Mouse (Mus musculus) adrenal gland, postnatal 10 days (tissue): Measurements from ENCODE around the gene Taf9b. TPM values are rescaled to one million over a fixed set of nuclear protein-coding genes. Genes with fewer than 3 reads are reported as not detected.
"Not testable (repeated sequence)": the region's sequence is repeated elsewhere in the genome, so short reads cannot be mapped to it uniquely, and the experiment has no call there.

Experiments used
- DNase-seq: peaks from one replicate; pipeline ENCODE4 v3.0.0; 2021; ENCODE audit warnings: mixed read lengths
- long read RNA-seq, 2 experiments: library from polyadenylated mRNA; stranded (forward); transcript quantifications; one replicate each; pipeline ENCODE4 v2.0.0; 2021
- total RNA-seq, 2 experiments: library from RNA; stranded (reverse); gene quantifications; 2 replicates each; pipeline ENCODE4 v1.2.3; 2021

The Taf9b gene
- 10 to 100 TPM; 12.2 to 15.5 TPM for total RNA-seq
- long read RNA-seq, experiment 1, transcript Taf9b-201 (7 exons, 2,633 nt), result major isoform, 15 of 22 reads
- long read RNA-seq, experiment 1, partial matches to known transcripts, result 2 of 22 reads
- long read RNA-seq, experiment 1, other reads (novel, unspliced or antisense), result 5 of 22 reads
- long read RNA-seq, experiment 2, transcript Taf9b-201 (7 exons, 2,633 nt), result major isoform, 17 of 22 reads
- long read RNA-seq, experiment 2, partial matches to known transcripts, result 2 of 22 reads
- long read RNA-seq, experiment 2, other reads (novel, unspliced or antisense), result 3 of 22 reads

GRCm38 (mm10) chrX:106221058-106221457 lies at the start of gene Taf9b:
TSS of gene Taf9b (minus strand) at chrX:106221158.
- DNase-seq, result no peak

- no peak for DNase-seq
These were observed 34.3 kb upstream of the Taf9b start, which contains the start of gene Fnd3c2 for GRCm38 (mm10) chrX:106255276-106255675. TSS of gene Fnd3c2 (minus strand) at chrX:106255376.

GRCm38 (mm10) chrX:106219171-106220032 lies 1.6 kb downstream of the Taf9b start:
- DNase-seq, result peak; percentile 79

DNA sequence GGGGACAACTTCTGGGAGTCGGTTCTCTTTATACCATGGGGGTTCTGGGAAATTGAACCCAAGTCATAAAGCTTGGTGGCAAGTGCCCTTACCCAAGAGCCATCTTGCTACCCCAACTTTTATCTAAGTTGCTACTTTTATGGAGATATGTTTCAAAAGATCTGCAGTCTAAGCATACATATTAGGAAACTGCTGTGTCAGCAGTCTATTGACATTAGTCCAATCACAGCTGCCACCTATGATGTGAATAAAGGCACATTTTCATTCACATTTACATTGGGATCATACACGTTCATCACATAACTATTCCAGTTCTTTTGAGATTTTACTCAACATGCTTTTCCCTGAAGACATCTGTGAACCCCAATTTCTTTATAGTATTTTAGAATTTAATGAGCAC lies 11.9 kb downstream of the Taf9b start:
- no peak for DNase-seq

DNA sequence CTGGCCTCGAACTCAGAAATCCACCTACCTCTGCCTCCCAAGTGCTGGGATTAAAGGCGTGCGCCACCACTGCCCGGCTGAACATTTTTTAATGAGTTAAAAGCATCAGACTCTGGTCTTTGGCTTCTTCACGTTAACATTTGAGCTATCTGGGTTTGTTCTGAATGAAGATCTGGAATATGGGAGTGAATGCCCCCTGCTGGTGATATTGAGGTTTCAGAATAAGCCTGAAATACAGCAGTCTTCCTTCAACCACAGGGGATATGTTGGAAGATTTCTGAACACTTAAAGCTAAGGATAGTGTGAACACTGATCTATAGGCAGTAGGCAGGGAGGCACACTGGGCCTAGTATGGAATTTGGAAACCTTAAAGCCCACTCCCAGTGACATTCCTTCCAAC lies 22.1 kb downstream of the Taf9b start:
- no peak for DNase-seq

GRCm38 (mm10) chrX:106197308-106197707 lies 23.6 kb downstream of the Taf9b start:
- no peak for DNase-seq

DNA sequence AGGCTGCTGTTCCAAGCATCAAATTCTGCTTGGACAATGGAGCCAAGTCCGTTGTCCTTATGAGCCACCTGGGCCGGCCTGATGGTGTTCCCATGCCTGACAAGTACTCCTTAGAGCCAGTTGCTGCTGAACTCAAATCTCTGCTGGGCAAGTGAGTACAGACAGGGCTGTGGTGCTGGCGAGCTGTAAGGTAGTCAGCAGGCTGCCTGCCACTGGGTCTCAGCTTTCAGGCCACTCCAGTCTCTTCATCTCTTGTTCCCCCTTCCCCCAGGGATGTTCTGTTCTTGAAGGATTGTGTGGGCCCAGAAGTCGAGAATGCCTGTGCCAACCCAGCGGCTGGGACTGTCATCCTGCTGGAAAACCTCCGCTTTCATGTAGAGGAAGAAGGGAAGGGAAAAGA lies 26.6 kb downstream of the Taf9b start:
- not testable (repeated sequence) for DNase-seq

DNA sequence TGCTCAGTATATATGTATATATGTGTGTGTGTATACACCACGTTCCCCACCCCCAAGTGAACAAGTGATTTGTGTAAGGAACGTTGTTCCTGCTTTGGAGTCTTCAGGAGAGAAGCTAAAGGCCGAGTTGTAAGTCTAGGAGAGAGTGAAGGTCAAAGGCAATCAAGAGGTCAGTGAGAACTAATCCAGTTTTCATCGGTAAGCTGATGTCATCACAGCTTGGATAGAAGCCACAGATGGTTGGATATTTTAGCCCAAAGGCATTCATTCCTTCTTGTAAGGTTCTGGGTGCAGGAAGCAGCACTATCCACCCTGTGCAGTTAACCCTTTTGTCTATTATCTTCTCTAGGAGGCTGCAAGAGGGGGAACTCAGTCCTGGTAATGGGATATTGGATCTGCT lies 30.9 kb downstream of the Taf9b start:
- DNase-seq, result no peak

- no peak for DNase-seq
These were observed 31.6 kb downstream of the Taf9b start for GRCm38 (mm10) chrX:106189356-106189755.

- peak; percentile 42 for DNase-seq
These were observed 33.2 kb downstream of the Taf9b start for GRCm38 (mm10) chrX:106187737-106188136.

- DNase-seq, result peak; percentile 92
These were observed 34.0 kb downstream of the Taf9b start, which contains the start of gene Pgk1 for GRCm38 (mm10) chrX:106186713-106187649. TSS of gene Pgk1 (plus strand) at chrX:106187100.

DNA sequence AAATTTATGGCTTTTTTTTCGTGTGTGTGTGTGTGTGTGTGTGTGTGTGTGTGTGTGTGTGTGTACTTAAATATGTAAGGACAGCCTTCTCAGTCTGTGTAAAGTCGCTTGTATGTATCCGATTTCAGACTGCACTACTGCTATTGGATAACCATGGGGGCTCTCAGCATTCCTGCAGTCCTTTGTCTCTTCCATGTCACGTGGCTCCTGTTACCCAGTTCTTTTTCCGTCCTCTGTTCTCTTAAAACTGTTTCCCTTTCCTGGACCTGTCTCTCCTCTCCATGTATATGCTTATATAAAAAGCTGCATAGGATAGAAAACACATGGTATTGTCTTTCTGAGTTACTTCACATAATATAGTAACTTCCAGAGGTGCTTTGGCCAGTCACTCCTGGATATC lies 35.3 kb downstream of the Taf9b start:
- DNase-seq, result no peak

DNA sequence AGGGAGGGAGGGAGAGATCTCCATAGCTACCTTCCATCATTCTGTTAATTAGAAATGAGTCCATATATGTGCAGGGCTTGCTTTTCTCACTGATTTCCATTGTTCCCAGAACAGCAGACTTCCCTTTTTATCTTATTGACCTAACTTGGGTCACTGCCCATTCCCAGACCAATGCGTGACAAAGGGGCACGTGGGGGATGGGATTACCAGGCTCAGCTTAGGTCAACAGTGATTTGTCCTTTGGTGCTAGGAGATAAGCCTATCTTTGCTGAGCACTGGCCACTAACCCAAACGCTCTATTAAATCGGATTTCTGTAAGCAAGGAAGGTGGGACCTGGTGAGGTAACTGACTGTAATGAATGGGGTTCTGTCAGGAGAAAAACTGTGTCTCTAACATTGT lies 36.7 kb downstream of the Taf9b start:
- DNase-seq, result no peak

DNA sequence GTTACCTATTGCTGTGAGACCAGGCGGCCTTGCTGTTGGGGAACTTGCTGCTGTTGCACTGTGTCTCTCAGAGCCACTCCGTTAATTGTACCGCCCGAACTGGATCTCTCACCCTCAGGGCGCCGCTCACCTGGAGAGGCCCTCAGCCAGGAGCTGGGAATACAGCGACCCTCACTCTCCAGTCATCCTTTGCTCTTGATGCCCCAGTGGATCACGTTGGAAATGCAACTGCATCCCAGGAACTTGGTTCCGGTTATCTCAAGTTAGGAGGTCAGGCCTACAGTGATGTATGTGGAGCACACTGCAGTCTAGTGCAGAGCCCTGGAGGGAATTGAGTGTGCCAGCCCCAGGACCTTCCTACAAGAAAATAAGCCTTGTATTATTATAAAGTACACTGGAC lies 44.6 kb downstream of the Taf9b start:
- DNase-seq, result no peak

GRCm38 (mm10) chrX:106171853-106172154 lies 49.2 kb downstream of the Taf9b start:
- no peak for DNase-seq

GRCm38 (mm10) chrX:106171106-106171852 lies 49.7 kb downstream of the Taf9b start:
- DNase-seq, result peak; percentile 78

GRCm38 (mm10) chrX:106165089-106165488 lies 55.9 kb downstream of the Taf9b start:
- no peak for DNase-seq

GRCm38 (mm10) chrX:106164555-106164954 lies 56.4 kb downstream of the Taf9b start:
- no peak for DNase-seq

GRCm38 (mm10) chrX:106163995-106164394 lies 57.0 kb downstream of the Taf9b start:
- DNase-seq, result no peak
